Mouse (Mus musculus): ENCODE measurements around the gene Kcnc4. TPM values are rescaled to one million over a fixed set of nuclear protein-coding genes. Genes with fewer than 3 reads are reported as not detected.

Gene Kcnc4
- 10 to 100 TPM; 33.1 to 35.8 TPM for total RNA-seq (2021)
- long read RNA-seq, experiment 1, transcript Kcnc4-201 (4 exons, 3,667 nt): major isoform, 18 of 30 reads
- long read RNA-seq, experiment 1, partial matches to known transcripts: 2 of 30 reads
- long read RNA-seq, experiment 1, other reads (novel, unspliced or antisense): 10 of 30 reads
- long read RNA-seq, experiment 2, transcript Kcnc4-201 (4 exons, 3,667 nt): major isoform, 7 of 20 reads
- long read RNA-seq, experiment 2, partial matches to known transcripts: 6 of 20 reads
- long read RNA-seq, experiment 2, other reads (novel, unspliced or antisense): 7 of 20 reads

GRCm38 (mm10) chr3:107459196-107459772 is at the start of gene Kcnc4:
Kcnc4 (minus strand) TSS chr3:107459552.
- DNase-seq (ENCODE audit: low spot score in 2 of 2): no peak

- no peak for DNase-seq (ENCODE audit: low spot score in 2 of 2)
Measured at GRCm38 (mm10) chr3:107508696-107509095, 49.3 kb upstream of the Kcnc4 start.

GRCm38 (mm10) chr3:107507966-107508365 is 48.6 kb upstream of the Kcnc4 start:
- DNase-seq (ENCODE audit: low spot score in 2 of 2): no peak

GRCm38 (mm10) chr3:107506531-107506930 is 47.2 kb upstream of the Kcnc4 start:
- DNase-seq (ENCODE audit: low spot score in 2 of 2): no peak

- DNase-seq (ENCODE audit: low spot score in 2 of 2): peak in 1 of 2 experiments; percentile 64
Measured at GRCm38 (mm10) chr3:107505464-107506367, 46.4 kb upstream of the Kcnc4 start.

- DNase-seq (ENCODE audit: low spot score in 2 of 2): no peak
Measured at GRCm38 (mm10) chr3:107504542-107504941, 45.2 kb upstream of the Kcnc4 start.

- no peak for DNase-seq (ENCODE audit: low spot score in 2 of 2)
Measured at GRCm38 (mm10) chr3:107503716-107504115, 44.4 kb upstream of the Kcnc4 start.

- DNase-seq (ENCODE audit: low spot score in 2 of 2): peak in 1 of 2 experiments; percentile 68
Measured at GRCm38 (mm10) chr3:107501702-107502151, 42.4 kb upstream of the Kcnc4 start.

GRCm38 (mm10) chr3:107500301-107500700 is 40.9 kb upstream of the Kcnc4 start:
- no peak for DNase-seq (ENCODE audit: low spot score in 2 of 2)

- no peak for DNase-seq (ENCODE audit: low spot score in 2 of 2)
Measured at GRCm38 (mm10) chr3:107496086-107496850, 36.9 kb upstream of the Kcnc4 start.

GRCm38 (mm10) chr3:107495524-107495923 is 36.2 kb upstream of the Kcnc4 start:
- DNase-seq (ENCODE audit: low spot score in 2 of 2): no peak

GRCm38 (mm10) chr3:107491459-107491858 is 32.1 kb upstream of the Kcnc4 start:
- peak; percentile 95 to 96 for DNase-seq (ENCODE audit: low spot score in 2 of 2)

- no peak for DNase-seq (ENCODE audit: low spot score in 2 of 2)
Measured at GRCm38 (mm10) chr3:107488637-107489036, 29.3 kb upstream of the Kcnc4 start.

- no peak for DNase-seq (ENCODE audit: low spot score in 2 of 2)
Measured at GRCm38 (mm10) chr3:107483290-107483689, 23.9 kb upstream of the Kcnc4 start.

- no peak for DNase-seq (ENCODE audit: low spot score in 2 of 2)
Measured at GRCm38 (mm10) chr3:107480660-107481059, 21.3 kb upstream of the Kcnc4 start.

- DNase-seq (ENCODE audit: low spot score in 2 of 2): no peak
Measured at GRCm38 (mm10) chr3:107472198-107472597, 12.8 kb upstream of the Kcnc4 start.

GRCm38 (mm10) chr3:107469059-107469458 is 9.7 kb upstream of the Kcnc4 start:
- no peak for DNase-seq (ENCODE audit: low spot score in 2 of 2)

GRCm38 (mm10) chr3:107468106-107468505 is 8.8 kb upstream of the Kcnc4 start:
- no peak for DNase-seq (ENCODE audit: low spot score in 2 of 2)

GRCm38 (mm10) chr3:107466577-107466976 is 7.2 kb upstream of the Kcnc4 start:
- peak; percentile 85 to 88 for DNase-seq (ENCODE audit: low spot score in 2 of 2)

- DNase-seq (ENCODE audit: low spot score in 2 of 2): peak; percentile 76 to 84
Measured at GRCm38 (mm10) chr3:107462160-107462559, 2.8 kb upstream of the Kcnc4 start.
